Mouse (Mus musculus) CD8-positive naive resting alpha-beta T cell, adult 2 months (primary cell): ENCODE measurements around the gene Lpcat1.

Experiments used
- DNase-seq, 2 experiments: peaks; one replicate each; pipeline ENCODE4 v3.0.0; 2022; ENCODE audit warnings: low read depth in 2 of 2, low spot score in 2 of 2

The Lpcat1 gene

DNA sequence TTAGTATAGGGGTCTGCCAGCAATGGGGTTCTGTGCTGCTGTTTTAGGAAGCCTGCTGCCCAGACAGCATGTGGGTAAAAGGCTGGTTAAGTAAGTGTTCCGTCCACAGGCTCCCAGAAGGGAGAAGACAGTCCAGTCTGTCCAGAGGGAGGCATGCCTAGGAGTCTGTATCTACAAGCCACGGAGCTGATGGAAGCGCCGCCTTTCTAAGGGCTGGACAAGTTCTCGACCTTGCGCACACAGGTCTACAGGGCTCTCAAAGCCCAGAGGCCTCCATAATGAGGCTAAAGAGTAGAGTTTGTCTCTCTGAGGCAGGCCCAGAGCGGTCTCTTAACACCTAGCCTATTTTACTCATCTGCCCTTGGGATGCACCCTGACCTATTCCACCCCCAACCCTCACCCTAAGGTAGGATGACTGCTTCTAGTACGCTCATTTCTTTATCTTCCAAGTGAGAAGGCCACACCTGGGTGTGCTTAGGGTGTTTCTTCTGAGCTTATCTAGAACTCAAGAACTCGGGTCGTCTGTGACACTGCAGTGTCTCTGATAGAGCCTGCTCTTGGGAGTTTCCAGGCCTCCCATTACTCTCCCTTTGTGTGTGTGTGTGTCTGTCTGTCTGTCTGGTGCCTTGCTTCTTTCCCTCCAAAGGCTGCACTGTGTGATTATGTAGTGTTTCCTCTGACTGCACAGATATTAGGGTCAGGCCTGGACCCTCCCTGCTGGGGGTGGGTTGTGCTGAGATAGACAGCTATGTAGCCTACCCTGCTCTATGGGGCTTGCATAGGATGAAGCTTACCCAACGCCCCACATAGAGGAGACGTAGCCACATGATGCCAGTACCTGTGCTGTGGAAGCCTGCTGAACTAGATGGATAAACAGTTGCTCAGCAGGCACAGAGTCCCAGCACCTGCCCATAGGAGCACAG, 8.3 kb downstream of the Lpcat1 start:
- DNase-seq: no peak

DNA sequence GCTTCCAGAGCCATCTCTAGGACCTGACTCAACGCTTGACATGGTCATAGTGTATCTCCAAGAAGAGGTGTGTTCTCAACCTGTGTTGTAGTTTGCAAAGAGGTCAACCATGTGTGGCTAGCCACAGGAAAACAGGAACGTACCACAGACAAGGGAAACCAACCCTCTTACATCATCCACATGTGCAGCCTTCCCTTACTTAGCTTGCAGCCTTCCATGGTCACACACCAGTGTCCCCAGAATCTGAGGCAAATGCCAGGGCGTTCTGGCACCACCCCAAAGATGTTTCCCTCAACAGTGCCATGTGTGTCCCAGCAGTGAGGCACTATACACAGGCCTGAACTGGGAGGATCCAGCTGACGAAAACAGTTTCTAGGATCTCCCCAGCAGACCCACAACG, 9.3 kb downstream of the Lpcat1 start:
- DNase-seq: no peak

DNA sequence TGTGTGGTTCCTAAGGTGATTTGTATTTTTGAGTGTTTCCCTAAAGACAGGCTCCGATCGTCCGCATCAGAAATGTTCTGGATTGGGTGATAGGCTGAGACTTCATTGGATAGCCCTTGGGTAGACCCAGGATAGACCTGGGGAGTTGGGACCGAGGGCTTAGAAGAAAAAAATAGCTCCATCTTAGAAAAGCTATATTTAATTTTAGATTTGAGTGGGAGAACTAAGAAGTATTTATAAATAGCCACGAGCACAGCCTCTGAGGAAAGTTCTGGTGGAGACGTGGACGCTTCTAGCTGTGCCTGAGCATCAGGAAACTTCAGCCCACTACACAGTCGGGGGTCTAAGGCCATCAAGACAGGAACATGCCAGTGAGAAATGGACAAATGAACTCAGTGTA, 9.8 kb downstream of the Lpcat1 start:
- no peak for DNase-seq

- no peak for DNase-seq
These were observed 10.8 kb downstream of the Lpcat1 start for GRCm38 (mm10) chr13:73477841-73478240.

DNA sequence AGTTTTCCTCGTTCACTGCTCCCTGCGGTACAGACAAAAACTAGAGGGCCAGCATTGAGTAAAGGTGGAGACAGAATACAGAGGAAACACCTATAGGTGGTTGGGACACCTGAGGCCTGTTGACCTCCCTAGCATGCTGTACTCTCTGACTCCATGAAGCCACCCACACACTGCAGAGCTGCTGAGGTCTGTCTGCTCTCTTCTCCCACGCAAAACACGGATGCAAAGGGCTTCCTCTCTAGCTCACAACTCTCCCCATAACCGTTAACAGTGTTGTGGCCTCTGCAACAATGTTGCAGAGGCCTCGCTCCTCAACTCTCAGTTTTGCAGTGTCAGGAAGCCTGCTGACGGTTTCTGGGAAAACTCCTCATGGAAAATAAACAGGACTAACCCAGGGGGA, 15.5 kb downstream of the Lpcat1 start:
- no peak for DNase-seq

GRCm38 (mm10) chr13:73483331-73483730, 16.3 kb downstream of the Lpcat1 start:
- no peak for DNase-seq

- DNase-seq: no peak
These were observed 17.2 kb downstream of the Lpcat1 start for GRCm38 (mm10) chr13:73484171-73484570.

DNA sequence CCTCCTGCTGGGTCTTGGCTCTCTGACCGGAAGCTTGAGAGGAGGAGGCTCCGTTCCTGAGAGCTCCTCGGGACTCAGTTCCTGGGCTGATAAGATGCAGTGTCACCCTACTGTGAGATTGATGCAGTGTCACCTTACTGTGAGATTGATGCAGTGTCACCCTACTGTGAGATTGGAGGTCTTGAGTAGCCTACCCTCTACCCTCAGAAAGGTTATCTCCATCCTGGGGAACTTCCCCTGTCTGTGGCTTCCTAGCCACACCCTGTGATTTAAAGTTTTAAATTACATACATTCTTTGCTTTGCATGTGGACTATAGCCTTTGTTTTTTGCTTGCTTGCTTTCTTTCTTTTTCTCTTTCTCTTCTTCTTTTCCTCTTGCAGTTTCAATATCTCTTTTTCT, 21.1 kb downstream of the Lpcat1 start:
- DNase-seq: no peak

DNA sequence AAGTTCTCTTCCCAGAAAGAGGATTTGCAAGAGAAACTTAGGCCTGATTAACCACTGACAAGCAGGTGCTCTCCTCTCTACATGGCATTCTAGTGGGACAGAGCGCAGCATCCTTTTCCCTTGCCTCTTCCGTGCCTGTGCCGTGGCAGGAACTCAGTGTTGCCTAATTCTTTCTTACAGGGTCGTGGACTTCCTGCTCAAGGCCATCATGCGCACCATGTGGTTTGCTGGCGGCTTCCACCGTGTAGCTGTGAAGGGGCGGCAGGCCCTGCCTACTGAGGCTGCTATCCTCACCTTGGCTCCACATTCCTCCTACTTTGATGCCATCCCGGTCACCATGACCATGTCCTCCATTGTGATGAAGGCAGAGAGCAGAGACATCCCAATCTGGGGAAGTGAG, 21.7 kb downstream of the Lpcat1 start:
- no peak for DNase-seq

GRCm38 (mm10) chr13:73489986-73490385, 23.0 kb downstream of the Lpcat1 start:
- no peak for DNase-seq

GRCm38 (mm10) chr13:73490564-73491170, 23.7 kb downstream of the Lpcat1 start:
- no peak for DNase-seq

GRCm38 (mm10) chr13:73493183-73493582, 26.2 kb downstream of the Lpcat1 start:
- DNase-seq: no peak

DNA sequence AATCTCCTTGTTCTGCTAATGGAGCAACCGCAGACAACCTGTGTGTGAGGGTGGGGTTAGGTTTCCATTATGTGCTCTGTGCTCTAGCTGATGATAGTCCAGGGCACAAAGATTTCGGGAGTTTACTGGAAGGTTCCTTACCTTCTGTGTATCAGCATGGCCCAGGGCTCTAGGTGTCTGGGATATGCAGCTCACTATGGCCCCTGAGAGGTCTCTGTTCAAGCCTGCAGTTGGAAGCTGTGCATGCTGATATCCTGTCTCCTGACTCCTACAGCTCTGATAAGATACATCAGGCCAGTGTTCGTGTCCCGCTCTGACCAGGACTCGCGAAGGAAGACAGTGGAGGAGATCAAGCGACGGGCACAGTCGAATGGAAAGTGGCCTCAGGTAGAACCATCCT, 27.5 kb downstream of the Lpcat1 start:
- no peak for DNase-seq

DNA sequence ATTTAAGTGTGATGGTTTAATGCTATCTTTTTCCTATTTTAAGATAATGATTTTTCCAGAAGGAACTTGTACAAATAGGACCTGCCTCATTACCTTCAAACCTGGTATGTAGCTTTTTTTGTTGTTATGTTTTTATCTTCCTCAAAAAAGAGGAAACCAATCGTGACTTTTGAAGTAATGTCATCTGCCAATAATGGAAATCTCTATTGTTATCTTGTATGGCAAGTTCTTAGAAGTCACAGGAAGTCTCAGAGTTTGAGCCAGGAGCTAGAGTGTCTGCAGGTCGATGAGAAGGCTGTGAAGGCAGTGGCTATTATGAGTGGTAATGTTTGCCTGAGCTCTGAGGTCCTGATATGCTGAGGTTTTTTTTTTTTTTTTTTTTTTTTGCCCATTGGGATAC, 29.1 kb downstream of the Lpcat1 start:
- no peak for DNase-seq

- no peak for DNase-seq
These were observed 33.1 kb downstream of the Lpcat1 start for GRCm38 (mm10) chr13:73499893-73500604.

DNA sequence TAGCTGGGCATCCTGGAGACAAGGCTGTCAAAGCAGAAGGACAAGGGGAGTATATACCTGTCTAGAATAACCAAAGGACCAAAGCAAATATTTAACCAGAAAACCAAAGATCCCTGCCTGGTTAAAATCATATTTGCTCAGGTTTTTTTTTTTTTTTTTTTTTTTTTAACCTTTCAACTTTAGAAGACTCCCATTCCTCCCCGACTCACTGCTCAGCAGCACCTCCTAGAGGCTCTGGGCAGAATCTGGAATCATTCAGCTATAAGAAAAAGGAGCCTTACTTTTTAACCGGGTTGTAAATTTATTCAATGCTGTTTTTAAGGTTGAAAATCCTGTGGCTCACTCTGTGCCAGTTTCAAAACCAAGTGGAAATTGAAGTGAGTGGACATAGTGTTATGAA, 35.7 kb downstream of the Lpcat1 start:
- no peak for DNase-seq

DNA sequence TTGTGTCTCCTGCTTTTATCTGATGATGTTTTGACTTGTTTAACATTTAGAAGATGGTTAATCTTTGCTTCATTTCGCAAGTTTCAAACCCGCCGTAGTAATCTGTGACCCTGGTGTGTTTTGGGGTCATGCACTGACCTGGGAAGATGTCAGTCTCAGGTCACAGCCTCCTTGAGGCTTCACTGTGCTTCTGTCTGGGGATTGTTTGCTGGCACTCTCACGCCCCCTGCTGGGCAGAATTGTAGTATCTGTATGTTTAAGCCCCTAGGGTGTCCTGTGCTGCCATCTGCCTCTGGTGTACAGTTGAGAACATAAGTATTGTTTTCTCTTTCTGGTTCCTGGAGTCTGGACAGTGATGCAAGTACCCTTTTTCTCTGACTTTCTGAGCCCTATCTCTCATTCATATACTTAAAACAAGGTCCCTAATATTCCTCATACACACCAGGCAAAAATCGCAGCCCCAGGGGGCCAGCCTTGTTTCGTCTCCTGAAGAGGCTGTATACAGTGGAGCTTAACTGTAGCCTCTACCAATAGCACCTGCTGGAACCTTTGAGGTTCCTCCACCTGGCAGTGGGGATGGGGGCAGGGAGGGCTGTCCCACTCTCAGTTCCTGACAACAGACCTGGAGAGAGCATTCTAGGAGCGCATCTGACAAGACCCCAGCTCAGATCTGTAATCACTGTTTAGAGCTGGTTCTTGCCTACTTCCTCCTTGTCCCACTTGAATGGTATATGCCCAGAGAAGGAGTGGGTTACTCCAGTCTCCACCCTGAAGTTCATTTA, 38.9 kb downstream of the Lpcat1 start:
- DNase-seq: peak; percentile 68 to 77

- DNase-seq: no peak
These were observed 42.0 kb downstream of the Lpcat1 start for GRCm38 (mm10) chr13:73508817-73509550.

GRCm38 (mm10) chr13:73509869-73510268, 42.9 kb downstream of the Lpcat1 start:
- DNase-seq: no peak
